Mouse (Mus musculus): ENCODE measurements around the gene Csnk1e. TPM values are rescaled to one million over a fixed set of nuclear protein-coding genes. Genes with fewer than 3 reads are reported as not detected.

Csnk1e gene
- polyA plus RNA-seq, 1 experiment, result 25.9 TPM

GRCm38 (mm10) chr15:79431925-79432324, 23.4 kb downstream of the Csnk1e start:
- peaks cover 15% of the 10 kb centered on the region; the same call in 1 of the 2 replicates for H3K36me3 ChIP-seq (ENCODE audit: control insufficient read depth, insufficient read depth, low read length)
- TF ChIP-seq POLR2A (IDR thresholded peaks at IDR 0.05; ENCODE audit: low read depth, low read length) (no peak), CTCF (IDR thresholded peaks at IDR 0.05; ENCODE audit: extremely low read depth, insufficient read length, insufficient replicate concordance, low read depth, low read length) (no peak)
- 0 out of 2 replicates have a peak overlapping the region, but pooled peaks have one; percentile 16 for H3K27ac ChIP-seq (ENCODE audit: insufficient read depth, low read depth, low read length)
- no peaks in the 10 kb centered on the region for H3K27me3 ChIP-seq (ENCODE audit: control insufficient read depth, insufficient read depth, low read length)
- peak overlapping the region; percentile 33 for H3K4me3 ChIP-seq (ENCODE audit: low read depth, low read length)
- 75% methylated on average over 7 of the region's 7 CpGs for WGBS
- peaks cover 9% of the 10 kb centered on the region for H3K4me1 ChIP-seq (ENCODE audit: control insufficient read depth, insufficient read depth, insufficient read length, low read length)

GRCm38 (mm10) chr15:79430461-79431000, 24.8 kb downstream of the Csnk1e start:
- Histone ChIP-seq H3K27me3 (ENCODE audit: control insufficient read depth, insufficient read depth, low read length) (no peaks in the 10 kb centered on the region), H3K27ac (ENCODE audit: insufficient read depth, low read depth, low read length) (no peak overlapping the region), H3K4me3 (ENCODE audit: low read depth, low read length) (no peak overlapping the region), H3K4me1 (ENCODE audit: control insufficient read depth, insufficient read depth, insufficient read length, low read length) (peaks cover 4% of the 10 kb centered on the region), H3K36me3 (ENCODE audit: control insufficient read depth, insufficient read depth, low read length) (peaks cover 24% of the 10 kb centered on the region)
- WGBS, result 79% methylated on average over 10 of the region's 10 CpGs
- TF ChIP-seq CTCF (IDR thresholded peaks at IDR 0.05; ENCODE audit: extremely low read depth, insufficient read length, insufficient replicate concordance, low read depth, low read length) (no peak), POLR2A (IDR thresholded peaks at IDR 0.05; ENCODE audit: low read depth, low read length) (no peak)

- 61% methylated on average over 9 of the region's 9 CpGs for WGBS
Measured at GRCm38 (mm10) chr15:79429994-79430393, 25.4 kb downstream of the Csnk1e start.

GRCm38 (mm10) chr15:79429527-79429926, 25.8 kb downstream of the Csnk1e start:
- WGBS, result 93% methylated on average over 12 of the region's 12 CpGs
- TF ChIP-seq CTCF (IDR thresholded peaks at IDR 0.05; ENCODE audit: extremely low read depth, insufficient read length, insufficient replicate concordance, low read depth, low read length) (no peak), POLR2A (IDR thresholded peaks at IDR 0.05; ENCODE audit: low read depth, low read length) (no peak)

More at GRCm38 (mm10) chr15:79429994-79430393, 25.4 kb downstream of the Csnk1e start:
- TF ChIP-seq POLR2A (IDR thresholded peaks at IDR 0.05; ENCODE audit: low read depth, low read length) (no peak), CTCF (IDR thresholded peaks at IDR 0.05; ENCODE audit: extremely low read depth, insufficient read length, insufficient replicate concordance, low read depth, low read length) (no peak)
- no peak overlapping the region for H3K27ac ChIP-seq (ENCODE audit: insufficient read depth, low read depth, low read length)
- no peaks in the 10 kb centered on the region; the same call in 1 of the 2 replicates for H3K4me1 ChIP-seq (ENCODE audit: control insufficient read depth, insufficient read depth, insufficient read length, low read length)
- H3K27me3 ChIP-seq (ENCODE audit: control insufficient read depth, insufficient read depth, low read length), result no peaks in the 10 kb centered on the region
- peaks cover 29% of the 10 kb centered on the region for H3K36me3 ChIP-seq (ENCODE audit: control insufficient read depth, insufficient read depth, low read length)
- H3K4me3 ChIP-seq (ENCODE audit: low read depth, low read length), result no peak overlapping the region

GRCm38 (mm10) chr15:79428616-79429015, 26.8 kb downstream of the Csnk1e start:
- H3K27me3 ChIP-seq (ENCODE audit: control insufficient read depth, insufficient read depth, low read length), result no peaks in the 10 kb centered on the region
- no peaks in the 10 kb centered on the region for H3K4me1 ChIP-seq (ENCODE audit: control insufficient read depth, insufficient read depth, insufficient read length, low read length)
- peaks cover 40% of the 10 kb centered on the region for H3K36me3 ChIP-seq (ENCODE audit: control insufficient read depth, insufficient read depth, low read length)
- no peak for TF ChIP-seq CTCF (IDR thresholded peaks at IDR 0.05; ENCODE audit: extremely low read depth, insufficient read length, insufficient replicate concordance, low read depth, low read length)
- no peak for TF ChIP-seq POLR2A (IDR thresholded peaks at IDR 0.05; ENCODE audit: low read depth, low read length)
- H3K4me3 ChIP-seq (ENCODE audit: low read depth, low read length), result no peak overlapping the region
- WGBS, result 67% methylated on average over 4 of the region's 4 CpGs
- H3K27ac ChIP-seq (ENCODE audit: insufficient read depth, low read depth, low read length), result no peak overlapping the region

More at GRCm38 (mm10) chr15:79429527-79429926, 25.8 kb downstream of the Csnk1e start:
- H3K4me1 ChIP-seq (ENCODE audit: control insufficient read depth, insufficient read depth, insufficient read length, low read length), result no peaks in the 10 kb centered on the region
- H3K27ac ChIP-seq (ENCODE audit: insufficient read depth, low read depth, low read length), result no peak overlapping the region
- peaks cover 33% of the 10 kb centered on the region for H3K36me3 ChIP-seq (ENCODE audit: control insufficient read depth, insufficient read depth, low read length)
- no peak overlapping the region for H3K4me3 ChIP-seq (ENCODE audit: low read depth, low read length)
- no peaks in the 10 kb centered on the region for H3K27me3 ChIP-seq (ENCODE audit: control insufficient read depth, insufficient read depth, low read length)

- H3K36me3 ChIP-seq (ENCODE audit: control insufficient read depth, insufficient read depth, low read length), result peaks cover 45% of the 10 kb centered on the region
- H3K4me3 ChIP-seq (ENCODE audit: low read depth, low read length), result no peak overlapping the region
- no peaks in the 10 kb centered on the region for H3K27me3 ChIP-seq (ENCODE audit: control insufficient read depth, insufficient read depth, low read length)
- no peaks in the 10 kb centered on the region for H3K4me1 ChIP-seq (ENCODE audit: control insufficient read depth, insufficient read depth, insufficient read length, low read length)
- H3K27ac ChIP-seq (ENCODE audit: insufficient read depth, low read depth, low read length), result no peak overlapping the region
- 85% methylated on average over 6 of the region's 6 CpGs for WGBS
- TF ChIP-seq CTCF (IDR thresholded peaks at IDR 0.05; ENCODE audit: extremely low read depth, insufficient read length, insufficient replicate concordance, low read depth, low read length) (no peak), POLR2A (IDR thresholded peaks at IDR 0.05; ENCODE audit: low read depth, low read length) (no peak)
Measured at GRCm38 (mm10) chr15:79427516-79427915, 27.9 kb downstream of the Csnk1e start.

- no peaks in the 10 kb centered on the region for H3K4me1 ChIP-seq (ENCODE audit: control insufficient read depth, insufficient read depth, insufficient read length, low read length)
- H3K4me3 ChIP-seq (ENCODE audit: low read depth, low read length), result no peak overlapping the region
- peaks cover 46% of the 10 kb centered on the region for H3K36me3 ChIP-seq (ENCODE audit: control insufficient read depth, insufficient read depth, low read length)
- WGBS, result 86% methylated on average over 11 of the region's 11 CpGs
- no peaks in the 10 kb centered on the region for H3K27me3 ChIP-seq (ENCODE audit: control insufficient read depth, insufficient read depth, low read length)
- TF ChIP-seq POLR2A (IDR thresholded peaks at IDR 0.05; ENCODE audit: low read depth, low read length) (no peak), CTCF (IDR thresholded peaks at IDR 0.05; ENCODE audit: extremely low read depth, insufficient read length, insufficient replicate concordance, low read depth, low read length) (no peak)
- H3K27ac ChIP-seq (ENCODE audit: insufficient read depth, low read depth, low read length), result no peak overlapping the region
Measured at GRCm38 (mm10) chr15:79425516-79425915, 29.9 kb downstream of the Csnk1e start.
